Mouse (Mus musculus) urinary bladder, adult 2 months (tissue): ENCODE measurements around the gene Aes. TPM values are rescaled to one million over a fixed set of nuclear protein-coding genes. Genes with fewer than 3 reads are reported as not detected.

Experiments
- DNase-seq: peaks from one replicate; pipeline ENCODE4 v3.0.0; 2022; ENCODE audit warnings: low spot score
- polyA plus RNA-seq: library from polyadenylated mRNA; depleted of rRNA; stranded (reverse); fragments of >200 nt; gene quantifications from 2 replicates; pipeline ENCODE4 v1.2.3, GENCODE M21; 2012; rRNA removed

The Aes gene
- 385 and 562 TPM in 2 replicates for polyA plus RNA-seq

GRCm38 (mm10) chr10:81559163-81559626 is at the start of gene Aes:
Gene Aes (plus strand): TSS chr10:81559488.
- DNase-seq = peak; percentile 77

- DNase-seq = no peak
These were observed 49.0 kb upstream of the Aes start for GRCm38 (mm10) chr10:81510246-81510810.

- DNase-seq = no peak
These were observed 45.5 kb upstream of the Aes start for GRCm38 (mm10) chr10:81513798-81514197.

- no peak for DNase-seq
These were observed 42.1 kb upstream of the Aes start for GRCm38 (mm10) chr10:81517227-81517626.

- no peak for DNase-seq
These were observed 40.7 kb upstream of the Aes start for GRCm38 (mm10) chr10:81518546-81518945.

- no peak for DNase-seq
These were observed 39.9 kb upstream of the Aes start for GRCm38 (mm10) chr10:81519227-81519977.

GRCm38 (mm10) chr10:81519978-81520365 is 39.3 kb upstream of the Aes start:
- no peak for DNase-seq

GRCm38 (mm10) chr10:81523142-81523541 is 36.1 kb upstream of the Aes start:
- DNase-seq = no peak

GRCm38 (mm10) chr10:81523570-81523969 is 35.7 kb upstream of the Aes start:
- no peak for DNase-seq

- peak; percentile 56 for DNase-seq
These were observed 35.2 kb upstream of the Aes start, which contains the start of gene Gna15 for GRCm38 (mm10) chr10:81524051-81524605. Gene Gna15 (minus strand): TSS chr10:81524225.

GRCm38 (mm10) chr10:81525017-81525694 is 34.1 kb upstream of the Aes start:
- DNase-seq = peak; percentile 54

- peak; percentile 82 for DNase-seq
These were observed 32.5 kb upstream of the Aes start for GRCm38 (mm10) chr10:81526779-81527178.

- no peak for DNase-seq
These were observed 24.5 kb upstream of the Aes start for GRCm38 (mm10) chr10:81534826-81535225.

- no peak for DNase-seq
These were observed 22.6 kb upstream of the Aes start for GRCm38 (mm10) chr10:81536734-81537133.

GRCm38 (mm10) chr10:81537429-81537828 is 21.9 kb upstream of the Aes start:
- DNase-seq = no peak

- DNase-seq = no peak
These were observed 20.8 kb upstream of the Aes start for GRCm38 (mm10) chr10:81538321-81539048.

GRCm38 (mm10) chr10:81541363-81541762 is 17.9 kb upstream of the Aes start:
- no peak for DNase-seq

- DNase-seq = no peak
These were observed 17.5 kb upstream of the Aes start for GRCm38 (mm10) chr10:81541803-81542202.

- no peak for DNase-seq
These were observed 16.4 kb upstream of the Aes start for GRCm38 (mm10) chr10:81542727-81543460.

GRCm38 (mm10) chr10:81543633-81544032 is 15.7 kb upstream of the Aes start:
- no peak for DNase-seq
